Mouse (Mus musculus): Measurements from ENCODE around the gene Epb41l1. TPM values are rescaled to one million over a fixed set of nuclear protein-coding genes. Genes with fewer than 3 reads are reported as not detected.
A peak's percentile ranks its signal among the peaks of the same experiment; 100 is the strongest.
"Not testable (repeated sequence)": the region's sequence is repeated elsewhere in the genome, so short reads cannot be mapped to it uniquely, and the experiment has no call there.

Epb41l1 gene
- total RNA-seq (2022): 100 to 1,000 TPM; 322 to 352 (median 336) TPM

- peak in 1 of 2 experiments; percentile 21 for DNase-seq (ENCODE audit: low spot score in 2 of 2)
These were observed at the start of gene Epb41l1 for GRCm38 (mm10) chr2:156420694-156421380. Epb41l1 (plus strand) TSS chr2:156420909.

DNA sequence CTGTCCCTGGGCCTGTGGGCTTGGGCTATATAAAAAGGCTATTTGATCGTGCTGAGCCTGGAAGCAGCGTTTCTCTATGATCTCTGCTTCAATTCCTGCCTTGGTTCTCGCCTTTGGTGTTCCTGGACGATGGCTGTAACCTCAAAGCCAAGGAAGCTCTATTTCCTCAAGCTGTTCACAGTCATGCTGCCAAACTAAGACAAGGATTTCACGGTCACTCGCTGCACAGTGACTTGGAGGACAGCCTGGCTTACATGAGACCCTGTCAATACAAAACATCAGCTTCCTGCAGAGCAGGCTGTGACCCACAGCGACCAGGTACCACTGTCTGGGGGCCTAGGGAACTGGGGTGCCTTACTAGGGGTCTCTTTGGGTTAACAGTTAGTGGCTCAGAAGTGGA is 43.8 kb upstream of the Epb41l1 start:
- DNase-seq (ENCODE audit: low spot score in 2 of 2): no peak

- peak; percentile 57 to 58 for DNase-seq (ENCODE audit: low spot score in 2 of 2)
These were observed 40.8 kb upstream of the Epb41l1 start for GRCm38 (mm10) chr2:156379929-156380328.

GRCm38 (mm10) chr2:156381350-156381749 is 39.4 kb upstream of the Epb41l1 start:
- no peak for DNase-seq (ENCODE audit: low spot score in 2 of 2)

DNA sequence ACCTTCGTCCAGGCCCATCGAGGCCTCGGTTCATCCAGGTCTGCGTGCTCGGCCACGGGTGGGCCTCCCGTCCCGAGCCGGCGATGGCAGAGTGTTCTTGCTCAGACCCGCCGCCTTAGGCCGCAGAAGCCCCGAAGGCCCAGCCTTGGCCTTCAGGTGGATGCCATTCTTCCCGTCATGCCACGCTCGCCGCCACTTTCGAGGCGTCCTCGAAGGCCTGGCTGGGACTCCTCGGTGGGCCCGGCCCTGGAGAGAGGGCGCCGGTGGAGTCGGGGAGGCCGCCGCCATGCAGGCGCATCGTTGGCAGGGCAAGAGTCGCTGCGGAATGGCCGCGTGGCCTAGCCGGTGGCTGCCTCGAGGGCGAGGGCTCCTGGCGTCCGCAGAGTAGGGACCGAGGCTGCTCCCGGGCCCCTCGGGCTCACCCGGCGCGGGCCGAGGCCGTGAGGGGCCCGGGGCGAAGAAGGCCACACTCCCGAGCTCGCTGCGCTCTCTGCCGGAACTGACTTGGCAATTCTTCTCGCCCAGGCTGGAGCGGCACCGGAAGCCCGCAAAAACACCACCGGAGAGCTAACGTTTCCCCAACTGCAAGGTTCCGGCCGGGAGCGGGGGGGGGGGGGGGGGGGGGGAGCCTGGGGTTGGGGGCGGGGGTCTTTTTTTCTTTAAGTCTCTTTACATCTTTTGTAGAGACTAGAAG is 28.1 kb upstream of the Epb41l1 start:
- DNase-seq (ENCODE audit: low spot score in 2 of 2): peak; percentile 48 to 69

GRCm38 (mm10) chr2:156393155-156393828 is 27.4 kb upstream of the Epb41l1 start:
- DNase-seq (ENCODE audit: low spot score in 2 of 2): no peak

DNA sequence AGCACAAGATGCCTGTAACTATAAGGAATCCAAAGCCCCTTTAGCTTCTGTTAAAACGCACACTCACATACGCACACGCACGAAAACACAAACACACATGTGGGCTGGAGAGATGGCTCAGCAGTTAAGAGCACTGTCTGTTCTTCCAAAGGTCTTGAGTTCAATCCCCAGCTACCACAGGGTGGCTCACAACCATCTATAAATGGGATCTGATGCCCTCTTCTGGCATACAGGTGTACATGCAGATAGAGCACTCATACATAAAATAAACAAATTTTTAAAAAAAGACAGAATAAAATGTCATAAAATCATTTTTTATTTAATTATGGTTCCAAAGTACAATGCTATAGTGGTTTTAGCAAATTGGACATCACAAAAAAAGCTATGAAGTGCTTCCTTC is 26.4 kb upstream of the Epb41l1 start:
- DNase-seq (ENCODE audit: low spot score in 2 of 2): no peak

- DNase-seq (ENCODE audit: low spot score in 2 of 2): no peak
These were observed 24.6 kb upstream of the Epb41l1 start for GRCm38 (mm10) chr2:156396096-156396495.

- DNase-seq (ENCODE audit: low spot score in 2 of 2): no peak
These were observed 22.7 kb upstream of the Epb41l1 start for GRCm38 (mm10) chr2:156397988-156398387.

DNA sequence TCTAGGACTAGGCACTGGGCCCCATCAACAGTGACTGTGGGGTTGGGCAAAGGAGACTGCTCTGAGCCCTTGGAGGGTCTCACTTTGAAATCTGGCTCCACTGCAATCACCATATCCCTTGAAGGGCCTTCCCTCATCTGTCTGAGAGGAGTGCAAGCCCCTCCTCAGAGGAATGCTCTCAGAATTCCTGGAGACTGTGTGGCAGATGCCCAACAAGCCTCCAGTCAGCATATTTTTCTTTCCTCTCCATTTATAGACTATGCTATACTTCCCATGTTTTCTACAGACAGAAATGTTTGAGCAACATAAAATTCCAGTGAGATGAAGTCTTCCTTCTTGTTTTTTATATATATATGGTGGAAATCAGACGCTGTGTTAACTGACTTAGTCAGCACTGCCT is 21.2 kb upstream of the Epb41l1 start:
- no peak for DNase-seq (ENCODE audit: low spot score in 2 of 2)

DNA sequence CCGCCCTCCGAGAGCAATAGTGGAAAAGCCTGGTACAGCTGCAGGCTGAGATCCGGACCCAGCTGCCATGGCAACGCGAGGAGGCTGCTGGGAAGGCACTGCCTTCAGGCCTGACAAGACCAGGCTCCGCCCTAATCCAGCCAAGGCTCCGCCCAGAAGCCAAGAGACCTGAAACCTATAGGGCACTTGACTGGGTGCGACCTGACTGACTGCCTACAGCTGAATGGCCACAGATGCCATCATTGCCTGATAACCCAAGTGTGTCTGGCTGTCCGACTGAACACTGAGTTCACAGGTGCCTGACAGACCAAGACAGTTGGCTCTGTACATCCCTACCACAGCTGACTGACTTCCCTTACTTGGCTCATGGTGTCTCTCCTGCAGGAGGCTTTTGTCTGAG is 19.4 kb upstream of the Epb41l1 start:
- peak; percentile 60 for DNase-seq (ENCODE audit: low spot score in 2 of 2)

DNA sequence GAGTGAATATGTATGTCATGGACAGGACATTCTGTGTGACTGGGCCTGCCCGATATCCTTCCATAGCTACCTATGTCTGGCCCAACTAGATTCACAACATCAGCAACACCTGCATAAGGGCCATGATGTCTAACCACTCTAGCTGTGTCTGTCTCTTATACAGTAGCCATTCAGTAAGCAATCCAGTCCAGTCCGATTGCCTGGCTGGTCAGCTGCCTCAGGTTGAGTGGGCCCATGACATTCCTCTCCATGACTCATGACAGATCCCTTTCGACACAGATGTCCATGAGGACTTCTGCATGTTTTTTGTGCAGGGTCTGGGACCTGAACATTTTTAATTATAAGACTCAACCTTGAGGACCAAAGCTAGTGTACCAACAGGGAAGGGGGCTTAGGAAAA is 18.7 kb upstream of the Epb41l1 start:
- DNase-seq (ENCODE audit: low spot score in 2 of 2): no peak

GRCm38 (mm10) chr2:156406987-156407386 is 13.7 kb upstream of the Epb41l1 start:
- DNase-seq (ENCODE audit: low spot score in 2 of 2): no peak

DNA sequence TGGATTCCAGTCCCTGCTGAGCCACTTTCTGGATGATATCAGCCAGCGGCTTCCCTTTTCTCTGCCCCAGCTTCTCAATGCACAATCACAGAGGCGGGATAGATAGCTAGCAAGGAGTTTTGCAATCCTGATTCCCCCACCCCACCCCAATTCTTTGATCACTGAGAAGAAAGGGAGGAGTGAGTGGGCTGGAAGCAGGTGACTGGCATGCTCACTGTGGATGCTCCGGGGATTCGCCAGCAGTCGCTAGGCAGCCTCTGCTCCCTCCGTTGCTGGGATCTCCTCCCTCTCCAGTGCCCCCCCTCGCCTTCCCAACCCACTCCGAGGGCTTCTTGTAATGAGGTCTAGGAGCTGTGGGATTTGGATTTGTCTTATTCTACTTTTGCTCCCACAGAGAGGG is 12.5 kb upstream of the Epb41l1 start:
- DNase-seq (ENCODE audit: low spot score in 2 of 2): no peak

DNA sequence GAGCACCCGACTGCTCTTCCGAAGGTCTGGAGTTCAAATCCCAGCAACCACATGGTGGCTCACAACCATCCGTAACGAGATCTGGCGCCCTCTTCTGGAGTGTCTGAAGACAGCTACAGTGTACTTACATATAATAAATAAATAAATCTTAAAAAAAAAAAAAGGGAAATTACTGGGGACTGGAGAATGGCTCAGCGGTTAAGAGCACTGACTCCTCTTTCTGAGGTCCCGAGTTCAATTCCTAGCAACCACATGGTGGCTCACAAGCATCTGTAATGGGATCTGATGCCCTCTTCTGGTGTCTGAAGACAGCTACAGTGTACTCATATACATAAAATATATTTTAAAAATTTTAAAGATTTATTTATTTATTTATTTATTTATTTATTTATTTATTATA is 9.4 kb upstream of the Epb41l1 start:
- DNase-seq (ENCODE audit: low spot score in 2 of 2): not testable (repeated sequence)

- DNase-seq (ENCODE audit: low spot score in 2 of 2): no peak
These were observed 5.7 kb upstream of the Epb41l1 start for GRCm38 (mm10) chr2:156414996-156415395.

DNA sequence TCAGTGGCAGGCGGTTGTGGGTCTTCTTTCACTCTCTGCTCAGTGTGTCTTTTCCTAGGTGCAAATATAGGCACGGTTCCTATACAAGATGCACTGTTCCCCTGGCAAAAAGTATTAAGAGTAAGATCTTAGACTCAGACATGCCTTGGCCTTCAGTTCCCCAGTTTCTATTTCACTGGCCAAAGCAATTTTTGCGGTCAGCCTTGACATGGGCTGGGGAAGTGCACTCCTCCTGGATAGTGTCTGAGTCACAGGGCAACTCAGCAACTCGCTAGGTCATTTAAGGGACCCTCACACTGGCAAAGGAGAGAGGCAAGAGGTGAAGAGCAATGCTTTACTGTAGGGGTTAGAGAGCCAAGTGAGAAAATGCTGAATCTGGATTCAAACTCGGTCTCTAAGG is 5.0 kb upstream of the Epb41l1 start:
- no peak for DNase-seq (ENCODE audit: low spot score in 2 of 2)

DNA sequence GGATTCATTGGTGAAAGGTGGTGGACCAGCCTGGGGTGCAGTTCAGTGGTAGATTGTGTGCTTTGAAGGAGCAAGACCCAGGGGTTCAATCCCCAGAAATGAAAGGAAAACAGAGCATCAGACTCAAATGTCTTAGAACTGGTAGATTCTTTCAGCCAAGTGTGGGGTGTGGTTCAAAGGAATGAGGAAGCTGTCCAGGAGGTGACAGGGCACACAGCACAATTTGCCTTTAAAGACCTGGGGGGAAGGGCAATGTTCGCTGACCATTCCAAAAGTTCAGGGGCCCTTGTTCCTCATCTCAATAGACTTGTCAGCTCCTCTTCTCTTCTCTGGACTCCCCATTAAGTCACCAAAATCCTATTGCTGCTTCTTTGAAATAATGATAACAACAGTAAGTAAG is 3.5 kb upstream of the Epb41l1 start:
- DNase-seq (ENCODE audit: low spot score in 2 of 2): no peak

- DNase-seq (ENCODE audit: low spot score in 2 of 2): no peak
These were observed 2.2 kb upstream of the Epb41l1 start for GRCm38 (mm10) chr2:156418467-156418866.

GRCm38 (mm10) chr2:156420327-156420693 is 399 bp upstream of the Epb41l1 start:
- no peak for DNase-seq (ENCODE audit: low spot score in 2 of 2)

DNA sequence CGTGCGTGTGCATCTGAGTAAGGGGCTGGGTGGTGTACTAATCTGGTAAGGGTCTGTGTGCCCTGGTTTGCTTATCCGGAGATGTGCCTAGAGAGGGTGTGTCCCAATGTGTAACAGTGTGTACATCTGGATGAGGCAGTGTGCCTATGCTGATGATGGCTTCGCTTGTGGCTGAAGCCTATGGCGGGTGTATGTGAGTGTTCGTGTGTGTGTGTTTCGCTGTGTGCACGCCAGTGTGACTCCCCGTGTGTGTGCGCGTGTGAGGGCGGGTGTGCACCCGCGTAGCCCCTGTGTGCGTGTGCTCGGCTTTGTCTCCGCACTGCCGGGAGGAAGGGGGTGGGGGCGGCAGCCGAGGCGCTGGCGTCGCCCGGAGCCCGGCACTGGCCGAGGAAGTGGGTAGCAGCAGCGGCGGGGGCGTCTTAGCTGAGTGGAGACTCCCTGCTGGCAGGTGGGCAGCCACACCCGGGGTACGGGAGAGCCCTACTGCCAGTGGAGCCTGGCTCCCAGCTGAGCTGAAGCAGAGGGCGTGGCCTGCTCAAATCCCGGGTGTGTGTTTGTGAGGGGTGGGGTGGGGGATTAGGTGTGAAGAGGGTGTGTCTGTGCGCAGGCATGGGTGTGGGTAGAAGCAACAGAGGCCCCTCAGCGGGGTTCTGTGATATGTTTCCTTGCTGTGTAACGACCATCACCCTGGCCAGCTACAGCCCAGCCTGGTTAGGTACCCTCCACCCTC is 837 bp downstream of the Epb41l1 start:
- peak in 1 of 2 experiments; percentile 50 for DNase-seq (ENCODE audit: low spot score in 2 of 2)

GRCm38 (mm10) chr2:156422631-156423030 is 1.9 kb downstream of the Epb41l1 start:
- DNase-seq (ENCODE audit: low spot score in 2 of 2): no peak
